Mouse (Mus musculus) kidney, adult 2 months (tissue): ENCODE data around the gene Cd180. TPM values are rescaled to one million over a fixed set of nuclear protein-coding genes. Genes with fewer than 3 reads are reported as not detected.

ENCODE experiments used
- DNase-seq: peaks from one replicate; pipeline ENCODE4 v3.0.0; 2021
- H3K27ac ChIP-seq: fragments of 200-500 bp; 2 replicates; pipeline ENCODE4 v1.5.1; 2012; ENCODE audit warnings: low read depth, low read length, control low read depth, inconsistent platforms; ENCODE audit not compliant: insufficient read depth
- H3K27me3 ChIP-seq: fragments of 200-500 bp; replicated peaks from 2 replicates; pipeline ENCODE4 v1.6.1; 2012; ENCODE audit warnings: mild to moderate bottlenecking, moderate library complexity, low read length, inconsistent platforms; ENCODE audit not compliant: control insufficient read depth, insufficient read depth
- H3K36me3 ChIP-seq: fragments of 200-500 bp; 2 replicates; pipeline ENCODE4 v1.6.1; 2012; ENCODE audit warnings: mild to moderate bottlenecking, moderate library complexity, low read length, inconsistent platforms; ENCODE audit not compliant: control insufficient read depth, insufficient read depth
- H3K4me1 ChIP-seq: fragments of 200-500 bp; 2 replicates; pipeline ENCODE4 v1.6.1; 2011; ENCODE audit warnings: low read length; ENCODE audit not compliant: control insufficient read depth, insufficient read depth
- H3K4me3 ChIP-seq: fragments of 200-500 bp; 2 replicates; pipeline ENCODE4 v1.5.1; 2011; ENCODE audit warnings: mild to moderate bottlenecking, low read depth, low read length, control low read depth; ENCODE audit not compliant: insufficient read depth
- CTCF ChIP-seq: fragments of 200-500 bp; conservative IDR thresholded peaks from 2 replicates; pipeline ENCODE4 v1.5.1; 2011; ENCODE audit warnings: low read depth, mild to moderate bottlenecking, control low read depth, low read length, moderate library complexity, mixed read lengths; ENCODE audit not compliant: insufficient read depth, insufficient read length
- POLR2A ChIP-seq: fragments of 200-500 bp; IDR thresholded peaks from one replicate; pipeline ENCODE4 v1.6.1; 2011; ENCODE audit warnings: low read depth, low read length, control low read depth
- WGBS: fragments of 180-500 bp; shearing (Covaris S2); methylation state at CpG from one replicate; pipeline ENCODE4 v1.1.7; 2018; 5-methylcytosine and 5-hydroxymethylcytosine counted together
- polyA plus RNA-seq: library from polyadenylated mRNA; depleted of rRNA; stranded (reverse); fragments of >200 nt; gene quantifications from 2 replicates; pipeline ENCODE4 v1.2.3, GENCODE M21; 2012

Gene Cd180
- polyA plus RNA-seq, 1 experiment: 2.1 TPM

DNA sequence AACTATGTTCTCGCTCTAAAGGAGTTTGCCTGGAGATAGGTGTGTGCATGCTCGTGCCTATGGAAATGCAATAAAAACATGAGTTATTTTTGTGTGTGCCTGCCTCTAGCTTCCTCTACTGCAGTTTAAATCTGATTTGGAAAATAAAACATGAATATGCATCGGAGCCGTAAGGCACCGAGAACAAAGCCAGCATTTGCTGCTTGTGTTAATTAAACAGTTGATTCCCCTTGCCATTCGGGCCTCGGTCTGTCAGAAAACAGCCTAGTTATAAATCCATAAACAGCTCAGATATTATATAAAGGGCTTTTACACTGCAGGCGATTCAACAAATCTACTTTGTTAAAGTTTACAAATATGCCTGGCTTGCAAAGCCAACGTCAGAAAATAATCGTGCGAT, 75.2 kb downstream of the Cd180 start:
- DNase-seq: no peak
- TF ChIP-seq POLR2A (no peak), CTCF (no peak)
- Histone ChIP-seq H3K27ac (no peak overlapping the region), H3K36me3 (no peaks in the 10 kb centered on the region; the same call in 1 of the 2 replicates), H3K4me1 (no peaks in the 10 kb centered on the region), H3K4me3 (no peak overlapping the region), H3K27me3 (no peaks in the 10 kb centered on the region)
- whole genome bisulfite sequencing: 88% methylated on average over 11 of the region's 11 CpGs

DNA sequence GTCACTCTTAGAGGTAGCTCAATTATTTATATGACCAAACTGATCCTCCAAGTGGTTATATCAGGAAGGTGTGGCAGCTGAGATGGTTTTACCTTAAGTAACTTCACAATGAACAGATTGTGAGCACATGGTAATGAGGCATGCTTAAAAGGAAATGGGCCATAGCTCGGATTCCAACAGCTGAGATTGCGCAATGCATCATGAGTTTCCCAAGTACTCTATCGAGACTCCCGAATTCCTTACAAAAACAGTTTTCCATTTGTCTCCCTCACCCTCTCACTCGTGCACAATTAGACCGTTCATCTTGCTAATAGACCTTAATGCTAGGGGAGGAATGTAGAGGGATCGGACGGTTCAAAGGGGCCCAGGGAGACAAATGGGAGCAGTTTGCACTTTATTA, 76.8 kb downstream of the Cd180 start:
- TF ChIP-seq CTCF (no peak), POLR2A (no peak)
- 49% methylated on average over 8 of the region's 8 CpGs for WGBS

DNA sequence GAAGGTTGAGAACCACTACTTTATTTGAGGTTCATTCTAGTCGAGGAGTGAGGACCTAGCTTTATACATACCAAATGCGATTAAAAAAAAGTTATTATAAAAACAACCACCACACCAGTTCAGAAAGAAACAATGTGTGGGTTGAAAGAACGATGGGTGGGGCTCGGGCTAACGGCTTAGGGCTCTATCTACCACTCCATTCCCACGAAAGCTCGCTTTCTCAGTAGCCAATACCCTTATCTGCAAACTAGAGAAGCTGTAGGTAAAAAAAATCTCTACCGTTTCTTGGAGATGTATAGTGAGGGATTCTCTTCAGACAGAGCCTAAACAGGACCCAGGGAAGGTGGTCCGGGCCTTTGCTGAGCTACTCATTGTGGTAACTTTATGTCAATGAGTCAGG, 79.8 kb downstream of the Cd180 start:
- Histone ChIP-seq H3K27me3 (no peaks in the 10 kb centered on the region), H3K4me1 (0 out of 2 replicates have a peak, but pooled peaks cover 3% of the 10 kb centered on the region), H3K27ac (no peak overlapping the region), H3K36me3 (peaks cover 2% of the 10 kb centered on the region), H3K4me3 (no peak overlapping the region)
- DNase-seq: no peak
- no peak for TF ChIP-seq CTCF
- no peak for TF ChIP-seq POLR2A
- 91% methylated on average over 9 of the region's 9 CpGs for WGBS

More for the DNA sequence above, 76.8 kb downstream of the Cd180 start:
- Histone ChIP-seq H3K4me1 (no peaks in the 10 kb centered on the region), H3K27ac (no peak overlapping the region), H3K4me3 (no peak overlapping the region), H3K27me3 (no peaks in the 10 kb centered on the region), H3K36me3 (peaks cover 2% of the 10 kb centered on the region)
- DNase-seq: peak; percentile 58

DNA sequence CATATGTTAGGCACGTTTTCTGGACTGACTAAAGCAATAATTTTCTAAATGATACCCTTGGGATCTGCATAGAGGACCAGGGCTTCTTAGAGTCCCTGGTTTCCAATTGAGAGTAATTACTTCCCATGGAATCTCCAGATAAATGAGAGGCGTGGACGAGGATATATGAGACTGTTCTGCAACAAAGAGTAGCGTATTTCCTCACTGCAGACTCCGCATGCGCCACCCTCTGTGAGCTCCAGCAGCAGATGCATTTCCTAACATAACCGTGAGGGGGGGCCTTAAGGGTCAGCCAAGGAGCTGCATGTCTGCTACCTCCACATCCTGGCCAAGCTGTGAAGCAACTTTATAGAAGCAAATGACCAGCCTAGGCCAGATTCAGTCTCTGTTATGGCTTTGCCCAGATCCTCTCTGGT, 81.4 kb downstream of the Cd180 start:
- H3K27ac ChIP-seq: peak overlapping the region; percentile 44; the same call in 1 of the 2 replicates
- H3K36me3 ChIP-seq: peaks cover 2% of the 10 kb centered on the region
- 0 out of 2 replicates have a peak, but pooled peaks cover 3% of the 10 kb centered on the region for H3K4me1 ChIP-seq
- 72% methylated on average over 7 of the region's 7 CpGs for WGBS
- DNase-seq: peak; percentile 23
- TF ChIP-seq POLR2A (no peak), CTCF (no peak)
- no peak overlapping the region for H3K4me3 ChIP-seq
- no peaks in the 10 kb centered on the region for H3K27me3 ChIP-seq

DNA sequence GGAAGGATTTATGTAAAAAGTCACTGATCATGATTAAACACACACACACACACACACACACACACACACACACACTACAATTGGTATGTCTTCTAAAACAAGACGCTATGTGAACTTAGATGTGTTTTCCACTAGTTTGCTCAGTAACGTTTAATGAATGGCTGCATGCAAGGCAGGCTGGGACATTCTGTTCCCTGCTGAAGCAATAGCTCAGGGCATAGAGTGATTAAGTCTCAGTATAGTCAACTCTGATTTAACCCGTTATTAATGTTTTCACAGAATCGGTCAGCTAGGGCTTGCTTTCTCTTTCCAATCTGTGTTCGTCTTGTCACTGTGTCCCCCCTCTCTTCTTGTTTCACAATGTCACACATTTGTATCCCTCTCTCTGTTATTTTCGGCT, 82.1 kb downstream of the Cd180 start:
- Histone ChIP-seq H3K4me3 (no peak overlapping the region), H3K36me3 (peaks cover 3% of the 10 kb centered on the region), H3K27ac (peak overlapping the region; percentile 38; the same call in 1 of the 2 replicates), H3K27me3 (no peaks in the 10 kb centered on the region), H3K4me1 (0 out of 2 replicates have a peak, but pooled peaks cover 3% of the 10 kb centered on the region)
- 77% methylated on average over 6 of the region's 6 CpGs for WGBS
- DNase-seq: peak; percentile 25
- TF ChIP-seq POLR2A (no peak), CTCF (no peak)

DNA sequence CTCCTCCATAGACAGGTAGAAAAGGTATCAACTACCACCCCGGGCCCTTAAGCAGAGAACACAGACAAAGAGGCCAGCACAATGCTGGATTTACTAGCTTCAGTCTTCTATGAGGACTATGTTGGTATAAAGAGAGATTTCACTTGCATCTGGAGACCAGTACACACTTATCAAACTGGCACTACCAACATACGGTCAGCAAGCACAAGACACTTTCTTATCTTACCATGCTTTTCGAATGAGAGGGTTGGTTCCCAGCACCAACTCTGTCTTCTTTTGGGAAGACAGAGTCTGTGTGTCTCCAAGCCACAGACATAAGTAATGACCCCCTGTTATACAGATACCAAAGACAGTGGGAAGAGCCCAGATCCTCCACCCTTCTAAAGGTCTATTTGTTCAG, 85.5 kb downstream of the Cd180 start:
- 96% methylated on average over 3 of the region's 3 CpGs for WGBS
- no peaks in the 10 kb centered on the region for H3K27me3 ChIP-seq
- peaks cover 7% of the 10 kb centered on the region for H3K36me3 ChIP-seq
- H3K27ac ChIP-seq: no peak overlapping the region
- 0 out of 2 replicates have a peak, but pooled peaks cover 3% of the 10 kb centered on the region for H3K4me1 ChIP-seq
- no peak overlapping the region for H3K4me3 ChIP-seq
- DNase-seq: no peak
- no peak for TF ChIP-seq POLR2A

DNA sequence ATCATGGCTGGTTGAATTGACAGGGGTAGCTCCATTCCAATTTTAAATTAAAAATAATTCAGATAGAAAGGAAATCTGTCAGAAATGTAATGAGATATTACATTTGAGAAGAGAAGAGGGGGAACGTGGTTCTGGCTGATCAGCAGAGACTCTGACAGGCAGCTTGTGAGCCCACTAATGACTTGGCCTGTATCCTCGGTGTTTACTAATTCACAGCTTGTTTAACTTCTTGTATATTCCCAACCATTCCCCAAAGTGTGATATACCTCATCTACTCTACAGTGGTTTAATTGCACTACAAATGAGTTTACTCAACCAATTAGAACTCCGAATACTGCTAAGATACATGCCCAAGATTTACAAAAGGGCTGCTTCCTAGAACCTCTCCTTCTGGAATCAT, 85.9 kb downstream of the Cd180 start:
- no peak overlapping the region for H3K4me3 ChIP-seq
- H3K27me3 ChIP-seq: no peaks in the 10 kb centered on the region
- 0 out of 2 replicates have a peak, but pooled peaks cover 3% of the 10 kb centered on the region for H3K4me1 ChIP-seq
- TF ChIP-seq CTCF: no peak
- TF ChIP-seq POLR2A: no peak
- 93% methylated on average over 3 of the region's 3 CpGs for WGBS
- H3K27ac ChIP-seq: no peak overlapping the region
- H3K36me3 ChIP-seq: peaks cover 5% of the 10 kb centered on the region
- DNase-seq: no peak
